Mouse (Mus musculus) adrenal gland, postnatal 25 days (tissue): Measurements from ENCODE around the gene Bfsp2. TPM values are rescaled to one million over a fixed set of nuclear protein-coding genes. Genes with fewer than 3 reads are reported as not detected.

ENCODE experiments used
- DNase-seq: peaks from one replicate; pipeline ENCODE4 v3.0.0; 2021; ENCODE audit warnings: mixed read lengths
- total RNA-seq: library from RNA; stranded (reverse); gene quantifications from 2 replicates; pipeline ENCODE4 v1.2.3, GENCODE M21; 2021

Gene Bfsp2
- total RNA-seq, 1 experiment from 2014 or later = not detected

DNA sequence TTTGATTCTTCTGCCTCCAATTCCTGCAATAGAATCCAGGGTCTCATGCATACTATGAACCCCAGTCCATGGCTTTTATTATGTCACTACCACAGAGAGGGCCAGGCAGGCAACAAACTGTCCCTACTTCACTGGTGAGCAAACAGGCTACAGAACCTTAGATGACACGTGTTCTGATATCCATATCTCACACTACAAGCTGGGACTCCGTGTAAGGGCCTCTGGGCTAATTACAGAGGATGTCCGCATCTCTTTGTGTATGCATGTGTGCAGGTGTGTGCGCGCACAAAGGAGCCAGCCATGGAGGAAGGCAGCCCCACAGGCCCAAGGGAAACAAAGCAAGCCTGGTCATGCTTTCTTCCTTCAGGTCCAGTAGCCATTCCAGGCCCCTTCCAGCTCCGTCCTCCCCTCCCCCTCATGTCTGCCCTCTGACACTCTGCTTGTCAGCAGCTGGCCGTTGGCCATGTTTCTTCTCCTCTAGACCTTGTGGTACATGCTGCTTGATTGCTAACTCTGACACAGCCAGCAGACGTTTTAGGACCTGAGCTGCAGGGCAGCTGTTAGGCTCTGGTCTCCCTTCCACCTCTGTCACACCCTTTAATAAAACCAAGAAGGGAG lies 492 bp upstream of the Bfsp2 start:
- DNase-seq = no peak

DNA sequence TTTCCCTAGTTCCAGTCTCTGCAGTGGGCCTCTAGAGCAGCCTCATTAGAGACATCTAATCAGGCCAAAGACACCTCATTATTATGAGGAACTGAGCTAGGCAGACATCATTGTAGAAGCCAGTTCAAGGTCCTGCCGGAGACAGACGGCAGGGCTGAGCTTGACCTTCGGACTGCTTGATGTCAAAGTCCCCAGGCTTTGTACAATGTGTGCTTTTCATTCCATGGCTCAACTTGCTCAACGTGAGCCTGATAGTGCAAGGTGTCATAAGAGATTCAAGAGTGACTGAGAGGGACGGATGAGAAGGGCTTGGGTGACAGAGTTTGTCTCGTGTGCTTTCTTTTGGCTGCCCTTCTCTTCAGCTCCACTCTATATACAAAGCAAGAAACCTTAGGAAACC lies 4.8 kb downstream of the Bfsp2 start:
- DNase-seq = no peak

DNA sequence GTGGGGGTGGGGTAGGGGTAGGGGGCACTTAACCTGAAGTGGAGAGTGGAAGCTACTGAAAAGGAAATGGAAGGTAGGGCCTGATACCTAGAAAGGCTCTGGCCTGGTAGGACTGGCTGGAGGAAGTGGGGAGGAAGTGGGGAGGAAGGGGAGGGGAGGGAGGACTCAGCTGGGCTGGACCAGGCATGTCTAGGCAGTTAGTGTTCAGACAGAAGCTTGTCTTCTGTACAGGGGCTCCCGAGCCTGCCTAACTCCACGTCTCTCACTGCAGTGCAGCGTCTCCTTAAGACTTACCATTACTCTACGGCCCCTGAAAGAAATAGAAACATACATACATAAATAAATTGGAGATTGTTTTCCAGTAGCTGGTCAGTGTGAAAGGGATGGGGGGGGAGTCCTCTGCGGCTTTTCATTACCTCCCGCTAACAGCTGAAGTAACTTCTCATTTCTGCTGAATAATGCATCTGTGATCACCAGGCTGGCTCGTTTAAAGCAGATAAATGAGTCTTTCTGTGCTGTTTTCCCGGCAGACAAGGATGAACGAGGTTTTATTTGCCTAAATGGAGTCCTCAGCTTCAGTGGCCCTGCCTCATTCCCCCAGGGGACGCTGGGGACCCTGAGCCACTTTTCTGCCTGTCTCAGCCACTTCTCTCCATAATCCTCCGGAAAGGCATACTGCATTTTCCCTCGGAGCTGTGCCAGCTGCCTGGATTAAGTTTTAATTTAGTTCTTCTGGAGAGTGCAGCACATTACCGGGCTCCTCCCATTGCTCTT lies 6.1 kb downstream of the Bfsp2 start:
- no peak for DNase-seq

DNA sequence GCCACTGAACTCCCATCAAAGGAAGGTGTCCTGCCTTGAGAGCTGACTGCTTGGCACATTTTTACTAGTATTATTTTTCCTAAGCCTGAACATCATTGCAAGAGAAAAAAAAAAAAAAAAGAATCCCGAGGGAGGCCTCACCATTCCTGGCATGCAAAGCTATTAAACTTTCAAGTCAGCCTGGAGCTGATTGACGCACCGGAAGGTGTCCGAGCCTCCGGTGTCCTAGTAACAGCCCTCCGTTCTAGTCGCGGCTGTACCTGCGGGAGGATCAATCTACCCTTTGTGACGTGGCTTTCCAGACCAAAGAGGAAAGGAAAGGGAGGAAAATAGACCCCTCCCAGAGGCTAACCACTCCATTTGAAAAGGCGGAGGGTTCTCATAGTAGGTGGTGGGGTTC lies 8.4 kb downstream of the Bfsp2 start:
- DNase-seq = no peak

DNA sequence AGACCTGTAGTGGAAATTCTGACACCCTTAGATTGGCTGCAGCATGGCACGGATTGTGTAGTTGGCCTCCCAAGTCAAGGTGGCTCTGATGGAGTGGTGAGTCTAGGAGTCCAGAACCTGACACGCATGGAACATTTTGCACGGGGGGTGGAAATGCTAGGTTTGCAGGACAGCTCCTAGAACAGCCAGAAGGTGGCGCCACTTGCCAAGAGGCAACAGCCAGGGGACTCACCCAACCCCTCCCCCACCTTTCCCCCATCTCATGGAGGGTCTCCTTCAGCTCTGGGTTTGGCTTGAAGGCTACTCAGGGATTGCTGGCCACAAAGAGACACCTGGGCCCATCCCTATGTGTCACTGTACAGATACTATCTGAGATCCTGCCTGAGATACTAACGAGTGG lies 10.7 kb downstream of the Bfsp2 start:
- peak; percentile 37 for DNase-seq

DNA sequence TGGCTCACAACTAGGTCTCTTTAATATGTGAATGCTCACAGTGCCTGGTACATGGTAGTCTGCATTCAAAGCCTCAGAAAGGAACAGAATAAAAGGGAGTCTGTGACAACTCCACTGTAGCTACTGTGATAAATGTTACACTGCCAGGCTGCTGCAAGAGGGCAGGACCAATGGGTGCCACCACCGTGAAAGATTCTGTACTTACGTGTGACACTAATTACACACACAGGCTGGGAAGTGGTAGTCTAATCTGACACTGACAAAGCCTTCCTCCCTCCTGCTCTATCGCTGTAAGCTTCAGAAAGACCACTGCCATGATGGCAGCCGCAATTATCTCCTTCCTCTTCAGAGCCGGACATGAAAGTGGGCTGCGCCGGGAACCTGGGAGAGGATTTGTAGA lies 11.3 kb downstream of the Bfsp2 start:
- DNase-seq = no peak

DNA sequence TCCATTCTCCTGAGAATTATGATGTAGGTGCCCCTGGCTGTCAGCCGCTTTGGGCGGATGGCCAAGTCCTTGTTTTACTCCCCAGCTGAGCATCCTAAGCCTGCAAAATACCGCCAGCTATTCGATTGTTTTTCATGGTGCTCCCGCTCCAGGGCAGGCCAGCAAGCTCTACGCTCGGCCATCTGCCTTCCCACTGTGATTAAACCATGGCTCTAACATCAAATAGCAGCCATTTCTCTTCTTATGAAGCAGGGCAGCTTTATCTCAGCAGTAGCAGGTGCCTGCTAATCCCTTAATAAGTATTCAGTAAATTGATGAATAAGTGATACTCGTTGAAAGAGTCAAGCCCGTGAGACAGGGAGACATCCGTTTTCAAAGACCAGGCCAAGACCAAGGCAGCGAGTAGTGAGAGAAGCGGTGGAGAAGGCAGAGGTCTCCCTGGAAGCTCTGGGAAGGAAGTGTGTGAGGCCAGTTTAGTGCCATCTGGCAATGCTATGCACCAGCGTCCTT lies 14.5 kb downstream of the Bfsp2 start:
- no peak for DNase-seq

DNA sequence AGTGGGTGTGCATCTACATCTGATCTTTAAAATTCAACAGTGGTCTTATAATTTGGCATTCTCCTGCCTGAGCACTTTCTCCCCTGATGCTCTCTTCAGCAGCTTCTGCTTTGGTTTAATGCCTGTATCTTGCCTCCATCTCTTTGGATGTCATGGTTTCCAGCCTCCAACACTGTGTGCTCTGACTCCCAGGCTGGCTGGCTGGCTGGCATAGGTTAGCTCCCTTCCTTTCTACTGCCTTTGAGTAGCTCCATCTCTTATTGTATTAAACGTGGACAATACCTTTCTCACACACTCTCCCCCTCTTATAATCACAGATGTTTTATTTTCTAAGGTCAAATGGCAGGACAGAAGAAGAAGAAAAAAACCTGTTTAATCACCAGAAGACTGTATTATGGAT lies 14.9 kb downstream of the Bfsp2 start:
- no peak for DNase-seq

DNA sequence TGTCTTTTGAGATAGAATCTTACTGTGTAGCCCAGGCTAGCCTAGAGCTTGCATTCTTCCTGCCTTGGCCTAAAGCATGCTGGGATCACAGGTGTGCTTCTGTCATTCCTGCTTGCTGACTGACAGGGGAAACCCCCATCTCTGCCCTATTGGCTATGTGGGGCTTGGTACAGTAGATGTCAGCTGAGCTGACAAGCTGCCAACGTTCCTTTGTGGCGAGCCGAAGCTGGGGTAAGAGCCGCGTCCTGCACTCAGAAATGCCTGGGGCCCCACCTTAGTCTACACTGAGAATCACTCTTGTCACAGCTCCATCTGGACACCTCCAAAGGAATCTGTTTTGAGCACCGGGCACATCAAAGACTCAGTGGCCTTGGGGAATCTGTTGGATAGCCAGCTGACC lies 16.4 kb downstream of the Bfsp2 start:
- no peak for DNase-seq

DNA sequence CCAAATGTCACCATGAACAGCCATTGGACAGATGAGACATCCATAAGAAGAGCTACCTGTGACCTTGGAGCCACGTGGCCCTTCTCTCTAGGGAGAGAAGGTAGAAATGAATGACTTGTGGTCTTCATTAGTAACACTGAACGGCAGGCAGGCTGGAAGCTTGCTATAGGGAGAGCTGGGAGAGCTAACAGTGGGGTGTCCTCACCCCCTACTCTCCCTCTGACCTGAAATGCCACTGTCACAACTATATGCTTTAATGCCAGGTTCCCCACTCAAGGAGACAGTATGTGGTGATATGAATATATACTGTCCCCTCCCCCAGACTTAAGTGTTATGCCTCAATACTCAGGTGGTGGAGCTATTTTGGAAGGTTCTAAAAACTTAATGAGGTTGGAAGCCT lies 20.4 kb downstream of the Bfsp2 start:
- no peak for DNase-seq

DNA sequence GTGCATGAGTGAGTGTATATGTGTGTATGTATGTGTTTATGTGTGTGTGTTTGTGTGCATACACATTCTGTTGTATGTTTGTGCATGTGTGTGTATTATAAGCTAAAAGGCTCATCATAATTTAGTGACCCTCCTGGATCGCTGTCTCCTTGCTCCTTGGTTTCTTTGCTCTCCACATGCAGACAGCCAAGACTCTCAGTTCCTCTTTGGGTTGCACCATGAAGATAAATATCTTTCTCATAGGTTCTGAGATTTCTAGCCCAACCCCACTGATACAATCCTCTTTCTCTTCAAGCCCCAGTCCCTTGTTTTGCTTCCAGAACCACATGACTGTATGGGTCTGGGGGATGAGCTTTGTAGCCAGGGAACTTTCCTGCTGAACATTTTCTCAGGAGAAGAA lies 20.9 kb downstream of the Bfsp2 start:
- DNase-seq = no peak

DNA sequence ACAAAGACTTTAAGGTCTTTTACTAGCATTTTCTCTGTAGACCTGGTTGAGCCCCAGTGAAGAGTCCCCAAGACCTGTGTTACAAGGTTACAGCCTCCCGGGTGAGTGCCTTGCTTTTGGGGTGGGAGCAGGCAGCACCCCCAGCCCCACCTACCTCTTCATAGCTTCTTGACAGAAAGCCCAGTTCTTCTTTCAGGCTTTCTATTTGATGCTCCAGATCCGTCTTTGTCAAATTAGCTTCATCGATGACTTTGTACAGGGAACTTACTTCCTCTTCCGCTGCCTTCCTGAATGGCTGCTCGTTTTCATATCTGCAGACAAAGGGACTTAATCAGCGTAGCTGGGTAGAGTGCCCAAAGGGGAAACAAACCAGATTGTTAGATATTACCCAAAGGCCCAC lies 30.6 kb downstream of the Bfsp2 start:
- DNase-seq = no peak

DNA sequence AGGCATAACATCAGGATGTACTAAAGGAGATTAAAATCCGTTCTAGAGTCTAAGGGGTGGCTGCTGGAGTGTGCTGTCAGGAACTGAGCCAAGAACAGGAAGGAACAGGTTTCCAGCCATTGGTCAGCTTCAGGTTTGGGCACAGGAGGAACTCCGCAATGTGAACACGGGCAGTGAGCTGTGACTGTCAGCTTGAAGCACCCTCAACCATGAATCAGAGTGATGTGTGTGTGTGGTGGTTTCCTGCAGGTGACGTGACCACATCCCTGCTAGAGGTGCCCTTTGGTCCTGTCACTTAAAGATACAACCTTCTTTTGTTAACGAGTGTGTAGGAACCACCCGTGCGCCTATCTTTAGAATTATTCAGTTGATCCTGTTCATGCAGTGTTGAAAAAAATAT lies 31.1 kb downstream of the Bfsp2 start:
- no peak for DNase-seq

DNA sequence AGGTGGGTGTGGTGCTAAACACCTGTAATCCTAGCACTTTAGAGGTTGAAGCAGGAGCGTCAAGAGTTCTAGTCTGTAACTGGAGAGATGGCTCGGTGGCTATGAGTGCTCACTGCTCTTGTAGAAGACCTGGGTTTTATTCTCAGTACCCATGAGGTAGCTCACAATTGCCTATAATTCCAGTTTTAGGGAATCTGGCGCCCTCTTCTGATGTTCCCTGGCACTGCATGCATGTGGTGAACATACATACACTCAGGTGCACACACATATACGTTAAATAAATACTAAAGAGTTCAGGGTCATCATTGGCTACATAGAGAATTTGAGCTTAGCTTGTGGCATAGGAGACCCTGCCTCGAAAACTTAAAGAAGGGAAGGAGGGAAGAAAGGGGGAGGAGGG lies 35.6 kb downstream of the Bfsp2 start:
- no peak for DNase-seq

DNA sequence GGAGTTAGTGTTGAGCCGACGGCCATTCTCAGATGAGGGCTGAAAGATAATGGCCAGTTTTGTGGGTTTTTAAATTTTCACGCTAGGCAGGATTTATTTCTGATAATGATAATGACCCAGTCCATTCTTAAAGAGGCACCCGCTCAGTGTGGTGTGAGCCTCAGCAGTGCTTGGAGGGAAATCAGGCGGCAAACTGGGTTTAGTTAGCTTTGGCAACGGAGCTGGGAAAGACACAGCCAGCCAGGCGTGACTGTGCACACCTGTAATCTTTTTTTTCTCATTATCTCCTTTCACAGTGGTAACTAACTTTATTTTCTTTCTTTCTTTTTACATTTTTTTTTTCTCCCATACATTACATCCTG lies 36.4 kb downstream of the Bfsp2 start:
- no peak for DNase-seq

DNA sequence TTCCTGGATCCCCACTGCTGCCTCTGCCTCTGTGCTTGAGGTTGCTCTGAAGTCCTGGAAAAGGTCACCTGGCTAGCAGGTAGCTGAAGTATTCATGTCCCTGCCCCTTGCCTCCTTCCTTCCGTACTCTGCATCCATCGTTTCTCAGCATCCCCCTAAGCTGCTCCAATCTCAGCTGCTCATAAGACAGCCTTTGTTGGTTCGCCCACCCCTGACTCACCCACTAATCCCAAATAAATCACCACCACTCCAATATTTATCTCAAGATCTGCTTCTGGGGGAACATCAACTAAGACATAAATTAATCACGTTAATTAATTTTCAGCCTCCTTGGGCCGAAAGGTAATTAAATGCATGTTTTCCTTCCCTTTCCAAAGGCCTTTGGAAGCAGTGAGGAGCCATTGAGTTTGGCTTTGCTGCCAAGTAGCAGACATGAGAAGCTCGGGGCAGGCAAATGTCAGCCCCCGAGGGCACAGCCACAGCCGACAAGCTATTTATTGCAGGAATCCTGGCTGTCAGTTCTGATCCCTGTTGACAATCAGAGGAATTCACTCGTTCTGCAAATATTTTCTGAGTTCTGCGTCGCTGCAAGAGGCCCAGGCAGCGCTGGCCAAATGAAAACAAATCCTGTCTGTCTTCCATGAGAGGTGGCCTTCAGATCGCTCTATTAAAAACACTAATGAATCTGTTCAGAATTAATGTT lies 36.9 kb downstream of the Bfsp2 start:
- no peak for DNase-seq

DNA sequence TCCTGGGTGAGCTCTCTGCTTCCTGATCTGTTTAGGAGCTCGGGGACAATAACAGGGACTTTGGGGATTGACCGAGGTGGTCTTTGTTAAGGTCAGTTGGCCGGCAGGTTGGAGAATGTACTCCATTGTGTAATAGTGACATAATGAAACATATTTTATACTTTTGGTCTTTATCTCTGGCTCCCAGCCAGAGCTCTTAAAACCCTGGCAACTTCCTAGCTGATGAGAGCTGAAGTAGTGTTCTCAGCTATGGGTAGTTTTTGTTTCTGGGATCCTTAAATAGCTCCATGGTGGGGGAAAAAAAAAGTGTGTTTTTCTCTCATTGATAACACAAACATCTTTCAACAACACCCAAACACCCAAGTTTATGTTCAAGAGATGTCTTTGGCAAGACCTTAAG lies 39.6 kb downstream of the Bfsp2 start:
- DNase-seq = no peak

DNA sequence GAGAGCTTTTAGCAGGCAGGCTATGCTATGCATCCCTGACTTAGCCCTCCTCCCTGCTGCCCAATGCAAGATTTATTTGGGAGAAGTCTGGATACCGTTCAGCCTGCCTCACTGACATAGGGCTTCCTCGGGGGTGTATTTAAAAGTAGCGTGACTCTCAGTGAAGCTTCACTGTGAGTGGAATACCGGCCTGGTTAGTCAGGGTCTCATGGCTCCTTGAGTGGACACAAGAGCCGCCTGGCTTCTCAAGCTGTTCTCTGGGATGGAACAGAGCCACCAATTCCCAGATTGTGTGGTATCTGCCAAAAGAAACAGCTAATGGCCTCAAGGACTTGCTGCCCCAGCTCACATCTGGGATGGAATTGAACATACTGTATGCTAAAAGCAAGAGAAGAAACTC lies 43.1 kb downstream of the Bfsp2 start:
- no peak for DNase-seq

DNA sequence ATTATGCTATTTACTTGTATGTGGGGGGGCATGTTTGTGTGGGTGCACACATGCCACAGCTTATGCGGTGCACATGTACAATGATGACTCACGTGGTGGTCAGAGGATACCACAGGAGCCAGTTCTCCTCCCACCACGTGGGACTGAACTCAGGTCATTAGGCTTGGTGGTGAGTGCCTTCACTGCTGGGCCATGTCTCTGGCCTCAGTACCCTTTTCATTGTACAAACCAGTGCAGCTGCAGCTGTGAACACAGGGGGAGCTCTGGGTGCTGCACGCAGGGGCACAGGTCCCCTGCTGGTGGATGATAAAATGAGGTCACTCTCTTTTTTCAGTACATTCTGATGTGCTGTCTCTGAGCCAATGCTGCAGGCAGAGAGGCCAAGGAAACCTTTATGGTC lies 46.1 kb downstream of the Bfsp2 start:
- no peak for DNase-seq

DNA sequence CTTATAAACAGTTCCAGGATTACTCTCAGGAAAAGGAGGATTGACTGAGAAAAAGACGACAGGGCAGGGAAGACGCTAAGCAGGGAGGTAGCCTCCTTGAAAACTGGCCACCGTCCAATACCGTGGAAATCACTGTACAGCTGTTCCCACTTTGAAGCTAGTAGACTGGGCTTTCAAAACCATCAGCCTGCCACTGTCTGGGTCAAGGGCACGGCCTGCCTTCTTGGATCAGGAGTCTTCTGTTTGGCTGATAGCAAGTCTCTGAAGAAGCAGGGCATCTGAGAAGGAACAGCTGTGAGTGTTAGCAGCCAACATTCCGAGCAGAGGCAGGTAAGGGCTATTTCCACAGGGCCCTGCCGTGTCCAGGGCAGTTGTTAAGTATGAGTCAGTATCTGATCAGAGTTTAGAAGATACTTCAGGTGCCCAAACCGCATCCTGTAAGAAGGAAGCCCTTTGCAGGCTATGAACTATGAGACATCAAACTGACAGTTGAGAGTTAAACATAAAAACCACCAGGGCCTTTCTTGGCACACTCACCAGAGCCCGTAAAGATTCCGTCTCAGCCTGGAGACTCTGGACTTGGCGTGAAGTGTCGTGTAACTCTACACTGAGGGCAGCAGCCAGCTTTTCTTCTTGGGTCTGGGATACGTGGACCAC lies 48.0 kb downstream of the Bfsp2 start:
- peak; percentile 6 for DNase-seq

DNA sequence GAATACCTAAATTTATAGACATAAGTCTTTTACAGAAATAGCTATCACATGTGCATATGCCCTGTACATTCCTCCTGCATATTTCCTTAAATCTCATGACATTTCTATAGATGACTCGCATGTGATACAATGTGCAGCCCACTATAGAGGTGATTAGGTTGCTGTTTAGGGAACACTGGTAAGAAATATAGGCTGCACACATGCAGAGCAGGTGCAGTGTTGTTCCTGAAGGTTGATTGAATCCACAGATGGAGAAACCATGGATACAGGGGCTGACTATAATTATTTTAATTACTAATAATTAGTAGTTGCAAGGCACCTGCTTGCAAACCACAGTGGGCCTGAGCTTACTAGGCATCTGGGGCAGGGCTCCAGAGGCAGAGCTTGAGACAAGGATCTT lies 48.5 kb downstream of the Bfsp2 start:
- DNase-seq = no peak

DNA sequence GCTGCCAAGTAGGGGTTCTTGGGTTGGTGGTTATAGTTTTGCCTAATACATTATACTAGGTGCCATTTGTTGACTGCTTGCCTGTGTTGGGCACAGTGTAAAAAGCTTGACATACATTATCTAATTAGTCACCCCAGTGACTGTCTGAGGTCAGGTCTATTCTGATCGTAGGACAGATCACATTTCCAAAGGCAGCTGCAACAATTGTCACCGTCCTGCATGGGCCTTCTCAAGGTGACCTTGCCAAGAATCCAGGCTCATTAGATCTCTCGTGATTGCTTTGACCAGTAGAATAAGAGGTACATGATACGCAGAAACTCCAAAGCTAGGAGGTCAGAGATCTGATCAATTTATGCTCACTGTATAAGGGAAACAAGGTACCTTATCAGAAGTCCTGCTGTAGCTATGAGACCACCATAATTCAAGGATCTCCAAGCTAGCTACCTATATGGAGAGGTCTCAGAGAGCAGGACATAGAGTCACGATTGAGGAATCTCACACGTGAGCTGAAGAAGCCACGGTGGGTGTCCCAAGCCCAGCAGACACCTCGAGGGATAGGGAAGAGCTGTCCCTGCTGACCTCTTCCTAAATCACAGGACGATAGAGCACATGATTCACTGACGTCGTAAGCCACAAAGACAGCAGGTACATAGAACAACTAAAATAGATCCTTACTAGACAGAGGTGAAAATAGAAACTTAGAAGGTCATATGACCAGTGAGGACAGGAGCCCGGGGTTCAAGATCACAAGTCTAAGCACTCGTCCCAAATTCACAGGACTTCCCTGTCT lies 49.6 kb downstream of the Bfsp2 start:
- no peak for DNase-seq
